Mouse (Mus musculus) megakaryocyte, embryonic 14.5 days (primary cell): ENCODE data around the gene Eef1a2. TPM values are rescaled to one million over a fixed set of nuclear protein-coding genes. Genes with fewer than 3 reads are reported as not detected.
A peak's percentile ranks its signal among the peaks of the same experiment; 100 is the strongest.

ENCODE experiments used
- H3K27me3 ChIP-seq: replicated peaks from 2 replicates; pipeline ENCODE3; 2012; ENCODE audit warnings: inconsistent platforms
- H3K36me3 ChIP-seq: replicated peaks from 2 replicates; pipeline ENCODE3; 2012; ENCODE audit warnings: low read length, inconsistent platforms, mixed read lengths
- H3K4me1 ChIP-seq: 2 replicates; pipeline ENCODE4 v1.6.1; 2012; ENCODE audit warnings: inconsistent platforms
- H3K4me3 ChIP-seq: replicated peaks from 2 replicates; pipeline ENCODE3; 2012; ENCODE audit warnings: moderate library complexity, mild to moderate bottlenecking, inconsistent platforms
- H3K9me3 ChIP-seq: 2 replicates; pipeline ENCODE4 v1.6.1; 2012; ENCODE audit warnings: inconsistent platforms
- FLI1 ChIP-seq: IDR thresholded peaks from 2 replicates; pipeline ENCODE4 v1.6.1; 2012; ENCODE audit warnings: low read length, inconsistent platforms, mixed read lengths
- GATA1 ChIP-seq: IDR thresholded peaks from 3 replicates; pipeline ENCODE4 v1.6.1; 2012; ENCODE audit warnings: mixed read lengths, low read length, inconsistent platforms, borderline replicate concordance
- polyA plus RNA-seq: library from polyadenylated mRNA; stranded (reverse); fragments of >175 nt; gene quantifications from 2 replicates; pipeline ENCODE4 v1.2.3, GENCODE M21; 2012; ENCODE audit warnings: low replicate concordance; ENCODE audit not compliant: insufficient read depth

The Eef1a2 gene
- polyA plus RNA-seq, 1 experiment, result not detected

- Histone ChIP-seq H3K4me1 (peaks cover 17% of the 10 kb centered on the region), H3K9me3 (no peaks in the 10 kb centered on the region), H3K4me3 (no peak overlapping the region), H3K27me3 (peaks cover 92% of the 10 kb centered on the region), H3K36me3 (no peaks in the 10 kb centered on the region)
- no peak for TF ChIP-seq GATA1
- TF ChIP-seq FLI1, result no peak
These were observed 4.1 kb downstream of the Eef1a2 start for GRCm38 (mm10) chr2:181152701-181153100.

GRCm38 (mm10) chr2:181150281-181150680, 6.5 kb downstream of the Eef1a2 start:
- H3K27me3 ChIP-seq, result peaks cover 90% of the 10 kb centered on the region
- no peaks in the 10 kb centered on the region for H3K9me3 ChIP-seq
- TF ChIP-seq FLI1 (no peak), GATA1 (no peak)
- H3K36me3 ChIP-seq, result no peaks in the 10 kb centered on the region
- H3K4me1 ChIP-seq, result peaks cover 7% of the 10 kb centered on the region
- no peak overlapping the region for H3K4me3 ChIP-seq

GRCm38 (mm10) chr2:181148318-181148955, 8.4 kb downstream of the Eef1a2 start:
- no peak overlapping the region for H3K4me3 ChIP-seq
- no peaks in the 10 kb centered on the region for H3K36me3 ChIP-seq
- H3K9me3 ChIP-seq, result no peaks in the 10 kb centered on the region
- peaks cover 7% of the 10 kb centered on the region for H3K4me1 ChIP-seq
- TF ChIP-seq FLI1, result no peak
- TF ChIP-seq GATA1, result no peak
- H3K27me3 ChIP-seq, result peaks cover 93% of the 10 kb centered on the region

- peak overlapping the region; percentile 66 for H3K4me3 ChIP-seq
These were observed 9.1 kb downstream of the Eef1a2 start for GRCm38 (mm10) chr2:181147546-181148317.

GRCm38 (mm10) chr2:181146976-181147545, 9.8 kb downstream of the Eef1a2 start:
- H3K4me1 ChIP-seq, result peaks cover 7% of the 10 kb centered on the region
- TF ChIP-seq GATA1, result no peak
- TF ChIP-seq FLI1, result no peak
- no peaks in the 10 kb centered on the region for H3K9me3 ChIP-seq
- no peaks in the 10 kb centered on the region for H3K36me3 ChIP-seq
- peaks cover 91% of the 10 kb centered on the region for H3K27me3 ChIP-seq
- H3K4me3 ChIP-seq, result no peak overlapping the region

More at GRCm38 (mm10) chr2:181147546-181148317, 9.1 kb downstream of the Eef1a2 start:
- Histone ChIP-seq H3K36me3 (no peaks in the 10 kb centered on the region), H3K9me3 (no peaks in the 10 kb centered on the region), H3K4me1 (peaks cover 7% of the 10 kb centered on the region), H3K27me3 (peaks cover 93% of the 10 kb centered on the region)
- TF ChIP-seq FLI1, result no peak
- TF ChIP-seq GATA1, result no peak

GRCm38 (mm10) chr2:181144675-181145074, 12.1 kb downstream of the Eef1a2 start:
- H3K27me3 ChIP-seq, result peaks cover 76% of the 10 kb centered on the region

GRCm38 (mm10) chr2:181143509-181144276, 13.1 kb downstream of the Eef1a2 start:
- peaks cover 7% of the 10 kb centered on the region for H3K4me1 ChIP-seq
- TF ChIP-seq FLI1 (no peak), GATA1 (no peak)
- no peak overlapping the region for H3K4me3 ChIP-seq
- no peaks in the 10 kb centered on the region for H3K36me3 ChIP-seq
- H3K27me3 ChIP-seq, result peaks cover 72% of the 10 kb centered on the region
- H3K9me3 ChIP-seq, result no peaks in the 10 kb centered on the region

More at GRCm38 (mm10) chr2:181144675-181145074, 12.1 kb downstream of the Eef1a2 start:
- H3K4me1 ChIP-seq, result peaks cover 7% of the 10 kb centered on the region
- no peaks in the 10 kb centered on the region for H3K36me3 ChIP-seq
- H3K4me3 ChIP-seq, result no peak overlapping the region
- no peaks in the 10 kb centered on the region for H3K9me3 ChIP-seq
- TF ChIP-seq FLI1 (no peak), GATA1 (no peak)

GRCm38 (mm10) chr2:181142703-181143135, 14.1 kb downstream of the Eef1a2 start:
- H3K4me1 ChIP-seq, result no peaks in the 10 kb centered on the region; the same call in 1 of the 2 replicates
- peaks cover 68% of the 10 kb centered on the region for H3K27me3 ChIP-seq
- H3K36me3 ChIP-seq, result no peaks in the 10 kb centered on the region
- no peak for TF ChIP-seq GATA1
- no peak for TF ChIP-seq FLI1
- no peaks in the 10 kb centered on the region for H3K9me3 ChIP-seq
- no peak overlapping the region for H3K4me3 ChIP-seq

- H3K4me1 ChIP-seq, result no peaks in the 10 kb centered on the region
- H3K9me3 ChIP-seq, result peaks cover 3% of the 10 kb centered on the region; the same call in 1 of the 2 replicates
- no peaks in the 10 kb centered on the region for H3K36me3 ChIP-seq
- TF ChIP-seq GATA1, result no peak
- no peak for TF ChIP-seq FLI1
- H3K4me3 ChIP-seq, result no peak overlapping the region
- peaks cover 63% of the 10 kb centered on the region for H3K27me3 ChIP-seq
These were observed 17.1 kb downstream of the Eef1a2 start for GRCm38 (mm10) chr2:181139641-181140193.
